Mouse (Mus musculus): Measurements from ENCODE around the gene Ndufs2. TPM values are rescaled to one million over a fixed set of nuclear protein-coding genes. Genes with fewer than 3 reads are reported as not detected.

Gene Ndufs2
- polyA plus RNA-seq, 1 experiment from 2014 or later = 210 TPM

GRCm38 (mm10) chr1:171239992-171240744 lies 11.0 kb downstream of the Ndufs2 start:
- Histone ChIP-seq H3K4me2 (replicated peaks; ENCODE audit: low read depth) (no peak overlapping the region), H3K9me3 (ENCODE audit: control insufficient read depth, low read length) (no peaks in the 10 kb centered on the region), H3K27me3 (ENCODE audit: control insufficient read depth, insufficient read depth, low read length) (no peaks in the 10 kb centered on the region), H3K4me3 (ENCODE audit: low read depth, low read length) (no peak overlapping the region), H3K27ac (replicated peaks) (peak overlapping the region; percentile 75; the same call in 1 of the 2 replicates), H3K4me1 (replicated peaks; ENCODE audit: control insufficient read depth, insufficient read depth) (no peaks in the 10 kb centered on the region), H3K9ac (ENCODE audit: low read length) (no peak overlapping the region), H3K36me3 (ENCODE audit: control insufficient read depth, insufficient read depth, low read length) (peaks cover 25% of the 10 kb centered on the region)
- TF ChIP-seq EP300 (optimal IDR thresholded peaks at IDR 0.05) (no peak), CTCF (IDR thresholded peaks at IDR 0.05; ENCODE audit: low read depth) (no peak)
- DNase-seq (ENCODE audit: low spot score) = no peak
- peak; percentile 63; the same call in 1 of the 2 replicates for ATAC-seq (ENCODE audit: low FRiP score, low TSS enrichment)
- WGBS = 51% methylated on average over 15 of the region's 15 CpGs

GRCm38 (mm10) chr1:171238463-171238862 lies 12.7 kb downstream of the Ndufs2 start:
- no peak overlapping the region for H3K4me3 ChIP-seq (ENCODE audit: low read depth, low read length)
- H3K9ac ChIP-seq (ENCODE audit: low read length) = no peak overlapping the region
- no peaks in the 10 kb centered on the region for H3K9me3 ChIP-seq (ENCODE audit: control insufficient read depth, low read length)
- 76% methylated on average over 14 of the region's 14 CpGs for WGBS
- DNase-seq (ENCODE audit: low spot score) (peak; percentile 82), ATAC-seq (ENCODE audit: low FRiP score, low TSS enrichment) (0 out of 2 replicates have a peak, but pooled peaks have one; percentile 48)
- H3K4me1 ChIP-seq (replicated peaks; ENCODE audit: control insufficient read depth, insufficient read depth) = no peaks in the 10 kb centered on the region
- H3K4me2 ChIP-seq (replicated peaks; ENCODE audit: low read depth) = no peak overlapping the region
- TF ChIP-seq CTCF (IDR thresholded peaks at IDR 0.05; ENCODE audit: low read depth) = peak; percentile 90
- TF ChIP-seq EP300 (optimal IDR thresholded peaks at IDR 0.05) = no peak
- H3K36me3 ChIP-seq (ENCODE audit: control insufficient read depth, insufficient read depth, low read length) = peaks cover 35% of the 10 kb centered on the region
- H3K27ac ChIP-seq (replicated peaks) = no peak overlapping the region
- H3K27me3 ChIP-seq (ENCODE audit: control insufficient read depth, insufficient read depth, low read length) = no peaks in the 10 kb centered on the region

GRCm38 (mm10) chr1:171237438-171237837 lies 13.8 kb downstream of the Ndufs2 start:
- ATAC-seq (ENCODE audit: low FRiP score, low TSS enrichment) (no peak), DNase-seq (ENCODE audit: low spot score) (no peak)
- TF ChIP-seq EP300 (optimal IDR thresholded peaks at IDR 0.05) (no peak), CTCF (IDR thresholded peaks at IDR 0.05; ENCODE audit: low read depth) (no peak)
- H3K4me3 ChIP-seq (ENCODE audit: low read depth, low read length) = no peak overlapping the region
- peak overlapping the region; percentile 13; the same call in 1 of the 2 replicates for H3K27ac ChIP-seq (replicated peaks)
- H3K9ac ChIP-seq (ENCODE audit: low read length) = no peak overlapping the region
- no peak overlapping the region for H3K4me2 ChIP-seq (replicated peaks; ENCODE audit: low read depth)
- H3K27me3 ChIP-seq (ENCODE audit: control insufficient read depth, insufficient read depth, low read length) = no peaks in the 10 kb centered on the region
- WGBS = 54% methylated on average over 6 of the region's 6 CpGs
- no peaks in the 10 kb centered on the region for H3K4me1 ChIP-seq (replicated peaks; ENCODE audit: control insufficient read depth, insufficient read depth)
- H3K36me3 ChIP-seq (ENCODE audit: control insufficient read depth, insufficient read depth, low read length) = peaks cover 35% of the 10 kb centered on the region
- no peaks in the 10 kb centered on the region for H3K9me3 ChIP-seq (ENCODE audit: control insufficient read depth, low read length)

- ATAC-seq (ENCODE audit: low FRiP score, low TSS enrichment) = no peak
- H3K27me3 ChIP-seq (ENCODE audit: control insufficient read depth, insufficient read depth, low read length) = no peaks in the 10 kb centered on the region
- TF ChIP-seq EP300 (optimal IDR thresholded peaks at IDR 0.05) (no peak), CTCF (IDR thresholded peaks at IDR 0.05; ENCODE audit: low read depth) (no peak)
- H3K9ac ChIP-seq (ENCODE audit: low read length) = no peak overlapping the region
- no peak overlapping the region for H3K4me2 ChIP-seq (replicated peaks; ENCODE audit: low read depth)
- no peaks in the 10 kb centered on the region for H3K4me1 ChIP-seq (replicated peaks; ENCODE audit: control insufficient read depth, insufficient read depth)
- no peak overlapping the region for H3K27ac ChIP-seq (replicated peaks)
- no peak for DNase-seq (ENCODE audit: low spot score)
- H3K36me3 ChIP-seq (ENCODE audit: control insufficient read depth, insufficient read depth, low read length) = peaks cover 35% of the 10 kb centered on the region
- no peaks in the 10 kb centered on the region for H3K9me3 ChIP-seq (ENCODE audit: control insufficient read depth, low read length)
- WGBS = 73% methylated on average over 4 of the region's 4 CpGs
- no peak overlapping the region for H3K4me3 ChIP-seq (ENCODE audit: low read depth, low read length)
Observed at GRCm38 (mm10) chr1:171235791-171236190, 15.4 kb downstream of the Ndufs2 start.

- H3K9ac ChIP-seq (ENCODE audit: low read length) = no peak overlapping the region
- DNase-seq (ENCODE audit: low spot score) (no peak), ATAC-seq (ENCODE audit: low FRiP score, low TSS enrichment) (no peak)
- peaks cover 35% of the 10 kb centered on the region for H3K36me3 ChIP-seq (ENCODE audit: control insufficient read depth, insufficient read depth, low read length)
- H3K27me3 ChIP-seq (ENCODE audit: control insufficient read depth, insufficient read depth, low read length) = no peaks in the 10 kb centered on the region
- TF ChIP-seq EP300 (optimal IDR thresholded peaks at IDR 0.05) (no peak), CTCF (IDR thresholded peaks at IDR 0.05; ENCODE audit: low read depth) (no peak)
- H3K4me3 ChIP-seq (ENCODE audit: low read depth, low read length) = no peak overlapping the region
- no peak overlapping the region for H3K27ac ChIP-seq (replicated peaks)
- no peak overlapping the region for H3K4me2 ChIP-seq (replicated peaks; ENCODE audit: low read depth)
- 86% methylated on average over 4 of the region's 4 CpGs for WGBS
- H3K9me3 ChIP-seq (ENCODE audit: control insufficient read depth, low read length) = no peaks in the 10 kb centered on the region
- H3K4me1 ChIP-seq (replicated peaks; ENCODE audit: control insufficient read depth, insufficient read depth) = no peaks in the 10 kb centered on the region
Observed at GRCm38 (mm10) chr1:171234538-171234937, 16.6 kb downstream of the Ndufs2 start.

GRCm38 (mm10) chr1:171234126-171234525 lies 17.1 kb downstream of the Ndufs2 start, which contains the start of gene Fcer1g:
Gene Fcer1g, minus strand, starts transcription at chr1:171234365.
- Histone ChIP-seq H3K4me2 (replicated peaks; ENCODE audit: low read depth) (no peak within 1 kb of the TSS), H3K9ac (ENCODE audit: low read length) (no peak within 1 kb of the TSS), H3K27me3 (ENCODE audit: control insufficient read depth, insufficient read depth, low read length) (no peaks in the 10 kb centered on the region), H3K4me3 (ENCODE audit: low read depth, low read length) (no peak within 1 kb of the TSS), H3K36me3 (ENCODE audit: control insufficient read depth, insufficient read depth, low read length) (peaks cover 34% of the 10 kb centered on the region), H3K4me1 (replicated peaks; ENCODE audit: control insufficient read depth, insufficient read depth) (no peaks in the 10 kb centered on the region), H3K27ac (replicated peaks) (0 out of 2 replicates have a peak within 1 kb of the TSS, but pooled peaks have one; percentile 5), H3K9me3 (ENCODE audit: control insufficient read depth, low read length) (no peaks in the 10 kb centered on the region)
- TF ChIP-seq CTCF (IDR thresholded peaks at IDR 0.05; ENCODE audit: low read depth) = no peak
- no peak for TF ChIP-seq EP300 (optimal IDR thresholded peaks at IDR 0.05)
- DNase-seq (ENCODE audit: low spot score) (no peak), ATAC-seq (ENCODE audit: low FRiP score, low TSS enrichment) (no peak)
- WGBS = 79% methylated on average over 14 of the region's 14 CpGs

Data from stomach, postnatal 0 days (tissue).